Mouse (Mus musculus) ovary, postnatal 10 days (tissue): ENCODE data around the gene Vti1a.

Experiments
- DNase-seq: peaks from one replicate; pipeline ENCODE4 v3.0.0; 2022; ENCODE audit warnings: low spot score

Vti1a gene

GRCm38 (mm10) chr19:55316109-55316714 lies at the start of gene Vti1a:
TSS of gene Vti1a (plus strand) at chr19:55316295.
- DNase-seq, result peak; percentile 81

- DNase-seq, result no peak
Observed at GRCm38 (mm10) chr19:55266786-55267185, 49.3 kb upstream of the Vti1a start.

GRCm38 (mm10) chr19:55268150-55268549 lies 47.9 kb upstream of the Vti1a start:
- no peak for DNase-seq

GRCm38 (mm10) chr19:55269051-55269450 lies 47.0 kb upstream of the Vti1a start:
- no peak for DNase-seq

GRCm38 (mm10) chr19:55271448-55271847 lies 44.6 kb upstream of the Vti1a start:
- DNase-seq, result no peak

GRCm38 (mm10) chr19:55273340-55273739 lies 42.8 kb upstream of the Vti1a start:
- no peak for DNase-seq

- DNase-seq, result no peak
Observed at GRCm38 (mm10) chr19:55276100-55276499, 40.0 kb upstream of the Vti1a start.

- DNase-seq, result no peak
Observed at GRCm38 (mm10) chr19:55276770-55277169, 39.3 kb upstream of the Vti1a start.

- DNase-seq, result no peak
Observed at GRCm38 (mm10) chr19:55284093-55284492, 32.0 kb upstream of the Vti1a start.

GRCm38 (mm10) chr19:55286034-55286433 lies 30.1 kb upstream of the Vti1a start:
- no peak for DNase-seq

GRCm38 (mm10) chr19:55288974-55289373 lies 27.1 kb upstream of the Vti1a start:
- DNase-seq, result no peak

GRCm38 (mm10) chr19:55290621-55291270 lies 25.3 kb upstream of the Vti1a start:
- no peak for DNase-seq

- DNase-seq, result no peak
Observed at GRCm38 (mm10) chr19:55292210-55292850, 23.8 kb upstream of the Vti1a start.

GRCm38 (mm10) chr19:55293175-55293574 lies 22.9 kb upstream of the Vti1a start:
- no peak for DNase-seq

GRCm38 (mm10) chr19:55295075-55295474 lies 21.0 kb upstream of the Vti1a start:
- DNase-seq, result no peak

GRCm38 (mm10) chr19:55295556-55295955 lies 20.5 kb upstream of the Vti1a start:
- no peak for DNase-seq

- DNase-seq, result no peak
Observed at GRCm38 (mm10) chr19:55296301-55296700, 19.8 kb upstream of the Vti1a start.

- no peak for DNase-seq
Observed at GRCm38 (mm10) chr19:55297489-55297888, 18.6 kb upstream of the Vti1a start.

GRCm38 (mm10) chr19:55297961-55298360 lies 18.1 kb upstream of the Vti1a start:
- DNase-seq, result no peak

GRCm38 (mm10) chr19:55299378-55299777 lies 16.7 kb upstream of the Vti1a start:
- no peak for DNase-seq

- no peak for DNase-seq
Observed at GRCm38 (mm10) chr19:55300525-55300924, 15.6 kb upstream of the Vti1a start.

GRCm38 (mm10) chr19:55305024-55305423 lies 11.1 kb upstream of the Vti1a start:
- DNase-seq, result no peak

- no peak for DNase-seq
Observed at GRCm38 (mm10) chr19:55311874-55312273, 4.2 kb upstream of the Vti1a start.
